9 mouse cellular contexts compared by ENCODE assay signal in the genomic region with DNA sequence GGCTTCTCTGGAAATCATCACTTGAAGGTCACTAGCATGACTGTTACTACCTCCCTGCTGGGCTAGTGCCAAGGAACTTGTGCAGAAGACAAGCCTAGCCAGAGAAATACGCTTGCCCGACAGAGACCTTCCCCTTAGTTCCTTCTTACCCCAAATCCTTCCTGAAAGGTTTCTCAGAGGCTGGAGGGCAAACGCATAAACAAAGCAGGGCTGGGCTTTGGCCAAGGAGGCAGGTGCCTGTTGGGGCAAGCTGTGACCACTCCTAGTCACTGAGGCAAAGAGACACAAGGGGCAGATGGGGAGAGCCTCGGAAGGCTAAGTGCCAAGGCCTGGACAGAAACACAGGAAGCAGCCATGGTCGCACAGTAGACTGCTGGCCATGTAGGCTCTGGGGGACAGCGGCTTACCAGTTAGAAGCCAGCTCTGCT. TPM values are rescaled to one million over a fixed set of nuclear protein-coding genes. Genes with fewer than 3 reads are reported as not detected.
A peak's percentile ranks its signal among the peaks of the same experiment; 100 is the strongest.
DNase-seq lines count a peak whose midpoint lies in the region; ATAC-seq and TF ChIP-seq lines count a peak whose summit lies in the region.
"Had no signal": no experiment of that assay in that cellular context is flagged by ENCODE, and none has a peak within 500 bp of the region (broad histone marks: within the 10 kb centered on the region; RNA-seq: fewer than 3 reads in every experiment).

No protein-coding gene starts in this region.

- no peak for DNase-seq in intestine, embryonic 14.5 days (ENCODE audit: low spot score)
- DNase-seq in adrenal gland, postnatal 14 days: peak; percentile 83
- peak; percentile 13 for DNase-seq in gastrocnemius, postnatal 25 days
- DNase-seq in urinary bladder, postnatal 25 days (ENCODE audit: low spot score): peak; percentile 24
- no peak for DNase-seq in layer of hippocampus, adult 9-10 months (ENCODE audit: low spot score)
- DNase-seq in frontal cortex, postnatal 14 days (ENCODE audit: low spot score in 2 of 2): no peak

- H3K4me1 ChIP-seq in intestine, embryonic 14.5 days (replicated peaks; ENCODE audit: control insufficient read depth, insufficient read depth, low read length): 0 out of 2 replicates have a peak, but pooled peaks cover 3% of the 10 kb centered on the region
- H3K4me1 ChIP-seq in intestine, postnatal 0 days (replicated peaks; ENCODE audit: control insufficient read depth, insufficient read depth, low read length): no peaks in the 10 kb centered on the region
- H3K4me1 ChIP-seq in limb, embryonic 13.5 days: 0 out of 2 replicates have a peak, but pooled peaks cover 6% of the 10 kb centered on the region

- H3K4me2 ChIP-seq in intestine, embryonic 14.5 days (ENCODE audit: low read length): no peak overlapping the region
- H3K4me2 ChIP-seq in intestine, postnatal 0 days (replicated peaks; ENCODE audit: low read depth): no peak overlapping the region
- H3K4me2 ChIP-seq in limb, embryonic 13.5 days (replicated peaks): no peak overlapping the region

- H3K27me3 ChIP-seq in intestine, embryonic 14.5 days (replicated peaks; ENCODE audit: control insufficient read depth, insufficient read depth, low read length): no peaks in the 10 kb centered on the region
- no peaks in the 10 kb centered on the region for H3K27me3 ChIP-seq in intestine, postnatal 0 days (replicated peaks; ENCODE audit: control insufficient read depth, insufficient read depth, low read length)
- no peaks in the 10 kb centered on the region for H3K27me3 ChIP-seq in limb, embryonic 13.5 days

- TF ChIP-seq CTCF in intestine, postnatal 0 days (IDR thresholded peaks at IDR 0.05; ENCODE audit: low read depth): no peak

- no peaks in the 10 kb centered on the region for H3K9me3 ChIP-seq in intestine, embryonic 14.5 days (ENCODE audit: control insufficient read depth, low read length)
- no peaks in the 10 kb centered on the region for H3K9me3 ChIP-seq in intestine, postnatal 0 days (ENCODE audit: control insufficient read depth)
- H3K9me3 ChIP-seq in limb, embryonic 13.5 days: no peaks in the 10 kb centered on the region
- H3K9me3 ChIP-seq: G1E had no signal

- no peak overlapping the region for H3K4me3 ChIP-seq in intestine, embryonic 14.5 days (ENCODE audit: low read depth, low read length)
- H3K4me3 ChIP-seq in intestine, postnatal 0 days (ENCODE audit: low read depth, low read length): no peak overlapping the region
- H3K4me3 ChIP-seq in limb, embryonic 13.5 days: no peak overlapping the region

- H3K27ac ChIP-seq in intestine, embryonic 14.5 days (ENCODE audit: low read depth): peak overlapping the region; percentile 18; the same call in 1 of the 2 replicates
- H3K27ac ChIP-seq in intestine, postnatal 0 days (ENCODE audit: low read depth, low read length): no peak overlapping the region
- H3K27ac ChIP-seq in limb, embryonic 13.5 days: 0 out of 2 replicates have a peak overlapping the region, but pooled peaks have one; percentile 6

- H3K9ac ChIP-seq in intestine, embryonic 14.5 days (ENCODE audit: low read length): no peak overlapping the region
- H3K9ac ChIP-seq in intestine, postnatal 0 days (ENCODE audit: low read depth, low read length): no peak overlapping the region
- H3K9ac ChIP-seq in limb, embryonic 13.5 days: no peak overlapping the region

- H3K36me3 ChIP-seq in intestine, embryonic 14.5 days (ENCODE audit: control insufficient read depth, insufficient read depth, low read length): peaks cover 8% of the 10 kb centered on the region
- H3K36me3 ChIP-seq in intestine, postnatal 0 days (ENCODE audit: control insufficient read depth, insufficient read depth): no peaks in the 10 kb centered on the region; the same call in 1 of the 2 replicates
- peaks cover 17% of the 10 kb centered on the region; the same call in 1 of the 2 replicates for H3K36me3 ChIP-seq in limb, embryonic 13.5 days

- no peak for ATAC-seq in intestine, embryonic 14.5 days (replicated peaks; ENCODE audit: low FRiP score, low TSS enrichment, low read depth)
- no peak for ATAC-seq in intestine, postnatal 0 days
- no peak for ATAC-seq in limb, embryonic 13.5 days (ENCODE audit: low FRiP score, low read depth)

- WGBS in intestine, embryonic 14.5 days: 50% methylated on average over 6 of the region's 6 CpGs
- 68% methylated on average over 6 of the region's 6 CpGs for WGBS in intestine, postnatal 0 days
- WGBS in limb, embryonic 13.5 days: 70% methylated on average over 6 of the region's 6 CpGs

RNA-seq across cellular contexts. Expression of gene Atp1b3, which starts 37.7 kb away (rescaled TPM):
- 152 and 168 TPM in 2 replicates for polyA plus RNA-seq in intestine, embryonic 14.5 days (2014; fragmentation: Nextera tagmentation; extraction: Ambion mirVana)
- polyA plus RNA-seq in intestine, postnatal 0 days (2015; fragmentation: Nextera tagmentation; extraction: Ambion mirVana): 89.3 and 91.4 TPM in 2 replicates
- total RNA-seq in adrenal gland, postnatal 14 days (2021): 167 and 168 TPM in 2 replicates
- 10 to 100 TPM; 36.9 to 43.7 TPM for total RNA-seq in gastrocnemius, postnatal 25 days (2021)
- polyA plus RNA-seq in limb, embryonic 13.5 days (2015; fragmentation: Nextera tagmentation; extraction: Ambion mirVana): 126 and 131 TPM in 2 replicates

Comparison
In these comparisons a context has a peak if more than half of its experiments do, and no peak if none do; other contexts are left out.
1. DNase-seq: peak in adrenal gland, postnatal 14 days (single experiment), gastrocnemius, postnatal 25 days (single experiment) and urinary bladder, postnatal 25 days (single experiment); none in intestine, embryonic 14.5 days (single experiment), layer of hippocampus, adult 9-10 months (single experiment) and frontal cortex, postnatal 14 days (0 of 2).